Mouse (Mus musculus) intestine, postnatal 0 days (tissue): ENCODE data around the gene Cntn5. TPM values are rescaled to one million over a fixed set of nuclear protein-coding genes. Genes with fewer than 3 reads are reported as not detected.

Experiments used
- ATAC-seq: fragments of 200-750 bp; cut with Nextera tagmentation; 2 replicates; pipeline ENCODE4 v1.8.0; 2017; ENCODE audit warnings: mild to moderate bottlenecking, moderate TSS enrichment, moderate library complexity
- H3K27ac ChIP-seq: fragments of 300-500 bp; sonication (generic); 2 replicates; pipeline ENCODE4 v1.5.1; 2014; ENCODE audit warnings: mild to moderate bottlenecking, low read depth, low read length, moderate library complexity
- H3K27me3 ChIP-seq: fragments of 300-500 bp; sonication (generic); replicated peaks from 2 replicates; pipeline ENCODE4 v1.6.1; 2014; ENCODE audit warnings: low read length, mixed read lengths; ENCODE audit not compliant: control insufficient read depth, insufficient read depth
- H3K36me3 ChIP-seq: fragments of 300-500 bp; sonication (generic); 2 replicates; pipeline ENCODE4 v1.6.1; 2014; ENCODE audit warnings: mild to moderate bottlenecking, moderate library complexity; ENCODE audit not compliant: control insufficient read depth, insufficient read depth
- H3K4me1 ChIP-seq: fragments of 300-500 bp; sonication (generic); replicated peaks from 2 replicates; pipeline ENCODE4 v1.6.1; 2014; ENCODE audit warnings: antibody characterized with exemption, low read length, mixed read lengths; ENCODE audit not compliant: control insufficient read depth, insufficient read depth
- H3K4me2 ChIP-seq: fragments of 300-500 bp; sonication (generic); replicated peaks from 2 replicates; pipeline ENCODE4 v1.6.1; 2014; ENCODE audit warnings: low read depth, mild to moderate bottlenecking, moderate library complexity
- H3K4me3 ChIP-seq: fragments of 300-500 bp; sonication (generic); 2 replicates; pipeline ENCODE4 v1.5.1; 2014; ENCODE audit warnings: low read depth, low read length
- H3K9ac ChIP-seq: fragments of 300-500 bp; sonication (generic); 2 replicates; pipeline ENCODE4 v1.6.1; 2014; ENCODE audit warnings: mild to moderate bottlenecking, low read depth, low read length
- H3K9me3 ChIP-seq: fragments of 300-500 bp; sonication (generic); 2 replicates; pipeline ENCODE4 v1.6.1; 2016; ENCODE audit warnings: mixed run types; ENCODE audit not compliant: control insufficient read depth
- CTCF ChIP-seq: sonication (generic); IDR thresholded peaks from 2 replicates; pipeline ENCODE4 v1.5.1; 2016; ENCODE audit warnings: low read depth, mild to moderate bottlenecking, control low read depth, antibody characterized with exemption, moderate library complexity
- WGBS: fragments of 180-500 bp; shearing (Covaris S2); extraction: QIAGEN DNeasy Blood & Tissue Kit; methylation state at CpG from one replicate; pipeline ENCODE4 v1.1.7; 2014; 5-methylcytosine and 5-hydroxymethylcytosine counted together
- polyA plus RNA-seq: library from polyadenylated mRNA; unstranded; fragments of >200 nt; fragmentation: Nextera tagmentation; extraction: Ambion mirVana; gene quantifications from 2 replicates; pipeline ENCODE4 v1.2.1, GENCODE M21; 2015

Gene Cntn5
- polyA plus RNA-seq, 1 experiment from 2014 or later: 0.87 TPM

GRCm38 (mm10) chr9:10121350-10122057 is 783.1 kb downstream of the Cntn5 start:
- Histone ChIP-seq H3K9ac (no peak overlapping the region), H3K4me2 (no peak overlapping the region), H3K36me3 (no peaks in the 10 kb centered on the region), H3K27me3 (no peaks in the 10 kb centered on the region), H3K9me3 (no peaks in the 10 kb centered on the region), H3K27ac (no peak overlapping the region), H3K4me3 (no peak overlapping the region), H3K4me1 (no peaks in the 10 kb centered on the region)
- ATAC-seq: no peak
- 76% methylated on average over 1 of the region's 1 CpGs for WGBS
- no peak for TF ChIP-seq CTCF

- Histone ChIP-seq H3K27me3 (no peaks in the 10 kb centered on the region), H3K36me3 (no peaks in the 10 kb centered on the region), H3K4me2 (no peak overlapping the region), H3K27ac (no peak overlapping the region), H3K9me3 (no peaks in the 10 kb centered on the region), H3K9ac (no peak overlapping the region), H3K4me1 (no peaks in the 10 kb centered on the region), H3K4me3 (no peak overlapping the region)
- no peak for TF ChIP-seq CTCF
- WGBS: 63% methylated on average over 1 of the region's 1 CpGs
- ATAC-seq: no peak
Observed at GRCm38 (mm10) chr9:10116581-10116980, 788.0 kb downstream of the Cntn5 start.

- WGBS: 90% methylated on average over 1 of the region's 1 CpGs
- no peaks in the 10 kb centered on the region for H3K9me3 ChIP-seq
- ATAC-seq: no peak
Observed at GRCm38 (mm10) chr9:10109156-10109555, 795.4 kb downstream of the Cntn5 start.

GRCm38 (mm10) chr9:10107861-10108260 is 796.7 kb downstream of the Cntn5 start:
- Histone ChIP-seq H3K27ac (no peak overlapping the region), H3K36me3 (no peaks in the 10 kb centered on the region), H3K4me3 (no peak overlapping the region), H3K4me2 (no peak overlapping the region), H3K4me1 (no peaks in the 10 kb centered on the region), H3K9me3 (no peaks in the 10 kb centered on the region), H3K9ac (no peak overlapping the region), H3K27me3 (no peaks in the 10 kb centered on the region)
- no peak for TF ChIP-seq CTCF
- 86% methylated on average over 4 of the region's 4 CpGs for WGBS
- ATAC-seq: no peak

More at GRCm38 (mm10) chr9:10109156-10109555, 795.4 kb downstream of the Cntn5 start:
- H3K36me3 ChIP-seq: no peaks in the 10 kb centered on the region
- H3K27ac ChIP-seq: no peak overlapping the region
- no peak for TF ChIP-seq CTCF
- H3K4me2 ChIP-seq: no peak overlapping the region
- no peaks in the 10 kb centered on the region for H3K4me1 ChIP-seq
- H3K27me3 ChIP-seq: no peaks in the 10 kb centered on the region
- no peak overlapping the region for H3K9ac ChIP-seq
- no peak overlapping the region for H3K4me3 ChIP-seq

- H3K9ac ChIP-seq: no peak overlapping the region
- H3K27ac ChIP-seq: no peak overlapping the region
- H3K4me2 ChIP-seq: no peak overlapping the region
- no peaks in the 10 kb centered on the region for H3K27me3 ChIP-seq
- TF ChIP-seq CTCF: no peak
- no peak for ATAC-seq
- 37% methylated on average over 5 of the region's 5 CpGs for WGBS
- H3K4me1 ChIP-seq: no peaks in the 10 kb centered on the region
- H3K36me3 ChIP-seq: no peaks in the 10 kb centered on the region
- no peak overlapping the region for H3K4me3 ChIP-seq
- no peaks in the 10 kb centered on the region for H3K9me3 ChIP-seq
Observed at GRCm38 (mm10) chr9:10101812-10102440, 802.6 kb downstream of the Cntn5 start.

GRCm38 (mm10) chr9:10076282-10076681 is 828.3 kb downstream of the Cntn5 start:
- H3K4me3 ChIP-seq: no peak overlapping the region
- no peak for ATAC-seq
- TF ChIP-seq CTCF: no peak

More at GRCm38 (mm10) chr9:10076282-10076681, 828.3 kb downstream of the Cntn5 start:
- Histone ChIP-seq H3K36me3 (no peaks in the 10 kb centered on the region), H3K4me2 (no peak overlapping the region), H3K27me3 (no peaks in the 10 kb centered on the region), H3K9ac (no peak overlapping the region), H3K4me1 (no peaks in the 10 kb centered on the region), H3K27ac (no peak overlapping the region), H3K9me3 (no peaks in the 10 kb centered on the region)
